Comparison of ENCODE assay signal across 13 mouse cellular contexts in the genomic region with DNA sequence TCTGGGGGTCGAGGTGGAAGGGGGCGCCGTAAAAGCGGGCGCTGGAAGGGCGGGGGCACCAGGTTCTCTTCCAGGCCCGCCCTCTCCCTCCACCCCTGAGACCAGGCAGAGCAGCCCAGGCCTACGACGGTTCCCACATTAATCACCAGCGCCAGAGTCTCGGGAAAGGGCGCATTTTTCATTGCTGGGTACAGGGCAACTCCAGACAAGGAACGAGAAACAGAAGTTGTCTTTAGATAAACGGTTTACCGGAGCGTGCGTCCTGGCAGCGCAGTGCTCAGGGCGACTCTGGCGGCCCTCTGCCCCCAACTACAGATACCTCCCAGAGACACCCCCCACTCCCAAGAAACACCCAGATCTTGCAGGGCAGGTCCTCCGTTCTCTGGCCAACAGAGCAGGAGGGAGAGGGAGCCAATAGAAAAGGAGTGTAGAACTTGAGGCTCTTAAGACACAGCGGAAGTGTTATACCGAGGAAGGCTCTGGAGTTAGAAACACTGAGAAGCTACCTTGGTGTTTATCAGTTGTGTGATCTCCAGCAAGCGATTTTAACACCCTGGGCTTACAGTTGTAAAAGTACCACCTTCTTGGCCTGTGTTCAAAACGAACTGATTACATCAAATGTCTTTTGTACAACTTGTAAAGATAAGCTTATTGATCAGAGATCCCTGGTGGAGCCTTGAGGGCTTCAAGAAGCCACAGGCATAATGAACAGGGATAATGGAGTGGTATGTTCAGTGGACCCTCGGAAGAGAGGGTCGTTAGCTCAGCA. TPM values are rescaled to one million over a fixed set of nuclear protein-coding genes. Genes with fewer than 3 reads are reported as not detected.
A peak's percentile ranks its signal among the peaks of the same experiment; 100 is the strongest.
DNase-seq lines count a peak whose midpoint lies in the region; ATAC-seq and TF ChIP-seq lines count a peak whose summit lies in the region.
"Had no signal": no experiment of that assay in that cellular context is flagged by ENCODE, and none has a peak within 500 bp of the region (broad histone marks: within the 10 kb centered on the region; RNA-seq: fewer than 3 reads in every experiment).

No protein-coding gene starts in this region.

- no peaks in the 10 kb centered on the region for H3K4me1 ChIP-seq in heart, embryonic 14.5 days (ENCODE audit: control insufficient read depth in 2 of 2, insufficient read depth in 2 of 2, low read length in 2 of 2)
- peaks cover 0 to 11% of the 10 kb centered on the region in 2 experiments; a peak in 1 of 4 replicates for H3K4me1 ChIP-seq in ES-E14 (ENCODE audit: control insufficient read depth in 2 of 2, insufficient read depth in 2 of 2, low read length in 2 of 2, poor library complexity in 1 of 2)
- H3K4me1 ChIP-seq in embryonic facial prominence, embryonic 13.5 days, result 0 out of 2 replicates have a peak, but pooled peaks cover 3% of the 10 kb centered on the region
- H3K4me1 ChIP-seq in liver, embryonic 15.5 days (replicated peaks), result no peaks in the 10 kb centered on the region

- intact Hi-C loops in heart, postnatal 14 days (cut with DNase I), result no loop called here

- in situ Hi-C loops in ES-E14 (cut with MboI; ENCODE audit: low sequenced_read_pairs in 2 of 2, unreplicated experiment in 2 of 2), result loop anchor here (5.0 to 25.0 kb wide), 5 partner anchors 1155 to 1637 kb away; a partner anchor contains a TSS

- 2% methylated on average over 27 of the region's 27 CpGs for WGBS in heart, embryonic 14.5 days
- WGBS in embryonic facial prominence, embryonic 13.5 days, result under 1% methylated on average over 27 of the region's 27 CpGs
- WGBS in liver, embryonic 15.5 days (ENCODE audit: insufficient replicate concordance), result under 1% methylated on average over 27 of the region's 27 CpGs

- ATAC-seq in heart, embryonic 14.5 days (ENCODE audit: insufficient number of reproducible peaks, insufficient read depth, low FRiP score, low read depth), result no peak
- ATAC-seq in embryonic facial prominence, embryonic 13.5 days (ENCODE audit: insufficient number of reproducible peaks, insufficient read depth, low FRiP score, low TSS enrichment, low read depth), result no peak
- no peak; the same call in 1 of the 2 replicates for ATAC-seq in liver, embryonic 15.5 days (ENCODE audit: insufficient read depth)

- no peak for DNase-seq in heart, postnatal 14 days
- DNase-seq in ES-E14 (ENCODE audit: low read depth, low spot score) (no peak), adipocyte (ENCODE audit: low spot score) (no peak)
- DNase-seq in layer of hippocampus, postnatal 36 days, result no peak
- no peak for DNase-seq in ovary, postnatal 14 days (ENCODE audit: low spot score)
- DNase-seq: cerebellum, adult 18-20 months; lung, postnatal 14 days; thymus, adult 18-20 months had no signal

- H3K4me3 ChIP-seq in heart, embryonic 14.5 days (ENCODE audit: control insufficient read depth in 1 of 2, insufficient read depth in 1 of 2, low read depth in 1 of 2, low read length in 2 of 2), result no peak overlapping the region
- peak overlapping the region; percentile 34 to 39; a peak in 2 of 4 replicates for H3K4me3 ChIP-seq in ES-E14 (ENCODE audit: insufficient read depth in 1 of 2, low read depth in 1 of 2, low read length in 2 of 2, poor library complexity in 1 of 2, severe bottlenecking in 1 of 2)
- peak overlapping the region; percentile 2; the same call in 1 of the 2 replicates for H3K4me3 ChIP-seq in embryonic facial prominence, embryonic 13.5 days
- H3K4me3 ChIP-seq in liver, embryonic 15.5 days (replicated peaks), result no peak overlapping the region
- H3K4me3 ChIP-seq: layer of hippocampus, adult 2 months had no signal

- no peaks in the 10 kb centered on the region for H3K9me3 ChIP-seq in heart, embryonic 14.5 days (ENCODE audit: control insufficient read depth, low read length)
- no peaks in the 10 kb centered on the region for H3K9me3 ChIP-seq in ES-E14 (ENCODE audit: control insufficient read depth, insufficient read depth, low read depth, low read length)
- no peaks in the 10 kb centered on the region for H3K9me3 ChIP-seq in embryonic facial prominence, embryonic 13.5 days
- H3K9me3 ChIP-seq in liver, embryonic 15.5 days (replicated peaks), result no peaks in the 10 kb centered on the region

- H3K4me2 ChIP-seq in heart, embryonic 14.5 days (ENCODE audit: low read length), result peak overlapping the region; percentile 11; the same call in 1 of the 2 replicates
- no peak overlapping the region for H3K4me2 ChIP-seq in embryonic facial prominence, embryonic 13.5 days
- peak overlapping the region; percentile 10; the same call in 1 of the 2 replicates for H3K4me2 ChIP-seq in liver, embryonic 15.5 days

- no peaks in the 10 kb centered on the region for H3K36me3 ChIP-seq in heart, embryonic 14.5 days (ENCODE audit: control insufficient read depth, insufficient read depth, low read length)
- no peaks in the 10 kb centered on the region for H3K36me3 ChIP-seq in ES-E14 (ENCODE audit: control insufficient read depth, insufficient read depth, low read length, poor library complexity, severe bottlenecking)
- H3K36me3 ChIP-seq in embryonic facial prominence, embryonic 13.5 days, result no peaks in the 10 kb centered on the region
- no peaks in the 10 kb centered on the region for H3K36me3 ChIP-seq in liver, embryonic 15.5 days (replicated peaks)

- H3K9ac ChIP-seq in heart, embryonic 14.5 days (ENCODE audit: low read length), result no peak overlapping the region
- 0 out of 2 replicates have a peak overlapping the region, but pooled peaks have one; percentile 16 for H3K9ac ChIP-seq in ES-E14 (ENCODE audit: insufficient read depth, low read depth, low read length, poor library complexity, severe bottlenecking)
- H3K9ac ChIP-seq in embryonic facial prominence, embryonic 13.5 days, result no peak overlapping the region
- H3K9ac ChIP-seq in liver, embryonic 15.5 days, result no peak overlapping the region

- H3K27me3 ChIP-seq in heart, embryonic 14.5 days (ENCODE audit: control insufficient read depth, insufficient read depth, low read length), result peaks cover 100% of the 10 kb centered on the region
- H3K27me3 ChIP-seq in embryonic facial prominence, embryonic 13.5 days, result peaks cover 100% of the 10 kb centered on the region
- peaks cover 99% of the 10 kb centered on the region for H3K27me3 ChIP-seq in liver, embryonic 15.5 days

- no peak overlapping the region for H3K27ac ChIP-seq in heart, embryonic 14.5 days (replicated peaks in 1 of 2; ENCODE audit: control insufficient read depth in 1 of 2, insufficient read depth in 1 of 2, low read depth in 2 of 2, low read length in 2 of 2)
- no peak overlapping the region for H3K27ac ChIP-seq in ES-E14 (ENCODE audit: insufficient read depth, low read depth, low read length, poor library complexity, severe bottlenecking)
- H3K27ac ChIP-seq in embryonic facial prominence, embryonic 13.5 days, result no peak overlapping the region
- no peak overlapping the region for H3K27ac ChIP-seq in liver, embryonic 15.5 days (replicated peaks)
- H3K27ac ChIP-seq: layer of hippocampus, adult 2 months had no signal

TF ChIP-seq in ES-E14, 5 proteins besides CTCF, POLR2A, EP300 and RAD21:
- TF ChIP-seq ZNF384 (IDR thresholded peaks at IDR 0.05; ENCODE audit: low read depth, low read length) (no peak), CHD2 (IDR thresholded peaks at IDR 0.05; ENCODE audit: low read depth, low read length) (no peak), ZC3H11A (IDR thresholded peaks at IDR 0.05; ENCODE audit: borderline replicate concordance, low read depth, low read length) (no peak), HCFC1 (IDR thresholded peaks at IDR 0.05; ENCODE audit: borderline replicate concordance, insufficient read depth, low read length) (no peak), MAFK (IDR thresholded peaks at IDR 0.05; ENCODE audit: insufficient read depth, low read depth, low read length) (no peak)
TF ChIP-seq in ES-E14: peak in this region for 0.

RNA-seq across cellular contexts. Expression of a gene that starts 12.2 kb away (rescaled TPM):
- polyA plus RNA-seq in heart, embryonic 14.5 days (2014; fragmentation: Nextera tagmentation; extraction: Ambion mirVana), result not detected in 2 replicates
- not detected for total RNA-seq in heart, postnatal 14 days (2021)
- 0.27 TPM in 1 of 2 replicates, not detected in the other for total RNA-seq in ES-E14 (2012; rRNA removed)
- 1.4 and 4.2 TPM in 2 replicates for polyA plus RNA-seq in embryonic facial prominence, embryonic 13.5 days (2015; fragmentation: Nextera tagmentation; extraction: Ambion mirVana)
- polyA plus RNA-seq in liver, embryonic 15.5 days (2015; fragmentation: Nextera tagmentation; extraction: Ambion mirVana), result 0.14 and 0.28 TPM in 2 replicates
- not detected for total RNA-seq in layer of hippocampus, postnatal 36 days (2021)
- total RNA-seq: layer of hippocampus, adult 2 months had no signal
- polyA plus RNA-seq: heart, postnatal 0 days had no signal

Comparison
In these comparisons a context has a peak if more than half of its experiments do, and no peak if none do; other contexts are left out.
1. H3K4me3 ChIP-seq: peak in ES-E14 (2 of 2) and embryonic facial prominence, embryonic 13.5 days (single experiment); none in heart, embryonic 14.5 days (0 of 2) and liver, embryonic 15.5 days (single experiment).